Mouse (Mus musculus): Measurements from ENCODE around the gene Setd3.

- no peak for TF ChIP-seq GATA1 (IDR thresholded peaks at IDR 0.05; ENCODE audit: borderline replicate concordance, low read length)
- TF ChIP-seq FLI1 (IDR thresholded peaks at IDR 0.05; ENCODE audit: low read length): no peak
Observed at GRCm38 (mm10) chr12:108223357-108223756, 44.2 kb upstream of the Setd3 start.

Measured in megakaryocyte, embryonic 14.5 days (primary cell).